In the genomic region with DNA sequence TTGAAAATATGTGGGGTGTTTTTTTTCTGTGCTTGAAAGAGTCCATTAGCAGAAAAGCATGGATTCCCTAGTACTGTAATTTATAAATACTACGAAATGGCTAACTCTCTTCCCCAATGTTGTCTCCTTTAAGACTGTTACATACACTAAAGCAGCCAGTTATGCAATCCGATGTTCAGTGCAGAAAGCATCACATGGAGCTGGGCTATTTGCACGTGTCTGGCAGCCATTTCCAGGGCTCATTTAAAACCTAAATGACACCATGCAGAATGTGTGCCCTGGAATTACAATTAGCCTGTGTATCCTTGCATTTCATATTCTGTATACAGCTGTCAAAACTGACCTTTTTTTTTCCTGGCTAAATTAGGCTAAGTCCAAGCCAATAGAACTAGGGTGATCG, we compare ENCODE assay signal across 18 mouse cellular contexts.
A peak's percentile ranks its signal among the peaks of the same experiment; 100 is the strongest.
DNase-seq lines count a peak whose midpoint lies in the region; ATAC-seq and TF ChIP-seq lines count a peak whose summit lies in the region.
"Had no signal": no experiment of that assay in that cellular context is flagged by ENCODE, and none has a peak within 500 bp of the region (broad histone marks: within the 10 kb centered on the region; RNA-seq: fewer than 3 reads in every experiment).

No protein-coding gene starts in this region.

- TF ChIP-seq POLR2A in thymus, adult 2 months (IDR thresholded peaks at IDR 0.05; ENCODE audit: control insufficient read depth, extremely low read depth, insufficient read depth, low read length, poor library complexity): no peak

- no peak overlapping the region for H3K4me2 ChIP-seq in hindbrain, embryonic 13.5 days
- H3K4me2 ChIP-seq in neural tube, embryonic 14.5 days (ENCODE audit: low read depth, low read length): no peak overlapping the region
- no peak overlapping the region for H3K4me2 ChIP-seq in hindbrain, postnatal 0 days (ENCODE audit: low read depth, low read length)
- H3K4me2 ChIP-seq: kidney, embryonic 15.5 days; limb, embryonic 13.5 days; midbrain, embryonic 12.5 days; neural tube, embryonic 13.5 days had no signal

- WGBS in hindbrain, embryonic 13.5 days: 68% methylated on average over 4 of the region's 4 CpGs
- WGBS in hindbrain, embryonic 10.5 days: 85% methylated on average over 4 of the region's 4 CpGs
- 62% methylated on average over 4 of the region's 4 CpGs for WGBS in neural tube, embryonic 14.5 days
- WGBS in hindbrain, postnatal 0 days: 50% methylated on average over 4 of the region's 4 CpGs
- WGBS in thymus, adult 2 months: 91% methylated on average over 4 of the region's 4 CpGs

- H3K9ac ChIP-seq in hindbrain, embryonic 13.5 days: no peak overlapping the region
- H3K9ac ChIP-seq in neural tube, embryonic 14.5 days (replicated peaks; ENCODE audit: low read depth, low read length): no peak overlapping the region
- no peak overlapping the region for H3K9ac ChIP-seq in hindbrain, postnatal 0 days (replicated peaks; ENCODE audit: low read length)
- H3K9ac ChIP-seq: kidney, embryonic 15.5 days; limb, embryonic 13.5 days; midbrain, embryonic 12.5 days; neural tube, embryonic 13.5 days had no signal

- no peak for TF ChIP-seq CTCF in hindbrain, postnatal 0 days (IDR thresholded peaks at IDR 0.05; ENCODE audit: low read depth)
- TF ChIP-seq CTCF in thymus, adult 2 months (IDR thresholded peaks at IDR 0.05; ENCODE audit: borderline replicate concordance, control insufficient read depth, extremely low read depth, insufficient read depth, low read length, poor library complexity): no peak

- H3K36me3 ChIP-seq in hindbrain, embryonic 13.5 days: no peaks in the 10 kb centered on the region
- H3K36me3 ChIP-seq in hindbrain, embryonic 10.5 days: no peaks in the 10 kb centered on the region
- H3K36me3 ChIP-seq in neural tube, embryonic 14.5 days (ENCODE audit: control insufficient read depth, insufficient read depth, low read length): no peaks in the 10 kb centered on the region
- H3K36me3 ChIP-seq in hindbrain, postnatal 0 days (ENCODE audit: insufficient read depth, low read length): no peaks in the 10 kb centered on the region
- H3K36me3 ChIP-seq in thymus, adult 2 months (ENCODE audit: control insufficient read depth, insufficient read depth, low read length): no peaks in the 10 kb centered on the region
- H3K36me3 ChIP-seq: embryonic facial prominence, embryonic 10.5 days; kidney, embryonic 15.5 days; limb, embryonic 13.5 days; midbrain, embryonic 12.5 days; neural tube, embryonic 13.5 days had no signal

- intact Hi-C loops in left cerebral cortex, postnatal 14 days (cut with DNase I): no loop called here

- DNase-seq in hindbrain, embryonic 10.5 days (ENCODE audit: low spot score): no peak
- DNase-seq in left cerebral cortex, postnatal 14 days (ENCODE audit: low spot score in 2 of 2): peak; percentile 44 to 85
- no peak for DNase-seq in left cerebral cortex, adult 11 months (ENCODE audit: low spot score)
- DNase-seq in neural tube, embryonic 10.5 days (ENCODE audit: extremely low spot score, low spot score): no peak
- DNase-seq in hindbrain, postnatal 0 days (ENCODE audit: low spot score): peak; percentile 60
- DNase-seq in thymus, adult 2 months: no peak
- DNase-seq: adrenal gland, postnatal 14 days; B cell, adult 2 months; cerebellum, postnatal 25 days; heart, postnatal 36 days; lung, postnatal 10 days had no signal

- H3K27me3 ChIP-seq in hindbrain, embryonic 13.5 days: no peaks in the 10 kb centered on the region
- H3K27me3 ChIP-seq in hindbrain, embryonic 10.5 days (ENCODE audit: insufficient read depth, poor library complexity, severe bottlenecking): no peaks in the 10 kb centered on the region
- H3K27me3 ChIP-seq in neural tube, embryonic 14.5 days (ENCODE audit: control insufficient read depth, insufficient read depth, low read length): no peaks in the 10 kb centered on the region
- no peaks in the 10 kb centered on the region for H3K27me3 ChIP-seq in hindbrain, postnatal 0 days (ENCODE audit: insufficient read depth, low read length)
- H3K27me3 ChIP-seq in thymus, adult 2 months (ENCODE audit: control insufficient read depth, insufficient read depth, low read length): no peaks in the 10 kb centered on the region
- H3K27me3 ChIP-seq: kidney, embryonic 15.5 days; limb, embryonic 13.5 days; neural tube, embryonic 13.5 days had no signal

- 0 out of 2 replicates have a peak, but pooled peaks cover 7% of the 10 kb centered on the region for H3K4me1 ChIP-seq in hindbrain, embryonic 13.5 days (replicated peaks)
- no peaks in the 10 kb centered on the region for H3K4me1 ChIP-seq in hindbrain, embryonic 10.5 days (replicated peaks)
- peaks cover 5% of the 10 kb centered on the region; the same call in 1 of the 2 replicates for H3K4me1 ChIP-seq in neural tube, embryonic 14.5 days (ENCODE audit: control insufficient read depth, insufficient read depth, low read length)
- H3K4me1 ChIP-seq in hindbrain, postnatal 0 days (ENCODE audit: insufficient read depth, low read length): no peaks in the 10 kb centered on the region
- H3K4me1 ChIP-seq in thymus, adult 2 months (replicated peaks; ENCODE audit: control insufficient read depth, insufficient read depth, low read length): no peaks in the 10 kb centered on the region
- H3K4me1 ChIP-seq: embryonic facial prominence, embryonic 10.5 days; midbrain, embryonic 12.5 days had no signal

- H3K9me3 ChIP-seq in hindbrain, embryonic 13.5 days: no peaks in the 10 kb centered on the region
- H3K9me3 ChIP-seq in hindbrain, embryonic 10.5 days: no peaks in the 10 kb centered on the region
- no peaks in the 10 kb centered on the region for H3K9me3 ChIP-seq in neural tube, embryonic 14.5 days (ENCODE audit: control insufficient read depth, low read length)
- no peaks in the 10 kb centered on the region for H3K9me3 ChIP-seq in hindbrain, postnatal 0 days (ENCODE audit: low read length)
- H3K9me3 ChIP-seq: embryonic facial prominence, embryonic 10.5 days; kidney, embryonic 15.5 days; limb, embryonic 13.5 days; midbrain, embryonic 12.5 days; neural tube, embryonic 13.5 days had no signal

- 0 out of 2 replicates have a peak overlapping the region, but pooled peaks have one; percentile 32 for H3K27ac ChIP-seq in hindbrain, embryonic 13.5 days
- no peak overlapping the region for H3K27ac ChIP-seq in hindbrain, embryonic 10.5 days
- H3K27ac ChIP-seq in neural tube, embryonic 14.5 days (ENCODE audit: low read depth, low read length): no peak overlapping the region
- H3K27ac ChIP-seq in hindbrain, postnatal 0 days: no peak overlapping the region
- H3K27ac ChIP-seq in thymus, adult 2 months (ENCODE audit: control insufficient read depth, insufficient read depth, low read length): no peak overlapping the region
- H3K27ac ChIP-seq: embryonic facial prominence, embryonic 10.5 days; kidney, embryonic 15.5 days; limb, embryonic 13.5 days; midbrain, embryonic 12.5 days; neural tube, embryonic 13.5 days had no signal

- H3K4me3 ChIP-seq in hindbrain, embryonic 13.5 days: no peak overlapping the region
- no peak overlapping the region for H3K4me3 ChIP-seq in hindbrain, embryonic 10.5 days
- no peak overlapping the region for H3K4me3 ChIP-seq in neural tube, embryonic 14.5 days (ENCODE audit: low read depth, low read length)
- H3K4me3 ChIP-seq in hindbrain, postnatal 0 days (ENCODE audit: low read length): no peak overlapping the region
- H3K4me3 ChIP-seq in thymus, adult 2 months (ENCODE audit: control insufficient read depth, insufficient read depth, low read length): no peak overlapping the region
- H3K4me3 ChIP-seq: embryonic facial prominence, embryonic 10.5 days; kidney, embryonic 15.5 days; limb, embryonic 13.5 days; midbrain, embryonic 12.5 days; neural tube, embryonic 13.5 days had no signal

- ATAC-seq in hindbrain, embryonic 13.5 days (ENCODE audit: low FRiP score): peak; percentile 61; the same call in 1 of the 2 replicates
- ATAC-seq in neural tube, embryonic 14.5 days (ENCODE audit: low read depth): peak; percentile 56; the same call in 1 of the 2 replicates
- ATAC-seq in hindbrain, postnatal 0 days: peak; percentile 70; the same call in 1 of the 2 replicates

Comparison
In these comparisons a context has a peak if more than half of its experiments do, and no peak if none do; other contexts are left out.
1. DNase-seq: peak in left cerebral cortex, postnatal 14 days (2 of 2) and hindbrain, postnatal 0 days (single experiment); none in hindbrain, embryonic 10.5 days (single experiment), left cerebral cortex, adult 11 months (single experiment), neural tube, embryonic 10.5 days (single experiment) and thymus, adult 2 months (single experiment).
2. Peak in every context shown above with its lines, with median percentiles within 50 percentile points of each other: ATAC-seq.